Mouse (Mus musculus) limb, embryonic 15.5 days (tissue): ENCODE data around the gene Spag9. TPM values are rescaled to one million over a fixed set of nuclear protein-coding genes. Genes with fewer than 3 reads are reported as not detected.
"Not testable (repeated sequence)": the region's sequence is repeated elsewhere in the genome, so short reads cannot be mapped to it uniquely, and the experiment has no call there.

Experiments used
- ATAC-seq: fragments of 200-750 bp; cut with Nextera tagmentation; 2 replicates; pipeline ENCODE4 v1.8.0; 2017; ENCODE audit warnings: low read depth, moderate TSS enrichment; ENCODE audit not compliant: insufficient number of reproducible peaks, low FRiP score, low TSS enrichment
- H3K27ac ChIP-seq: fragments of 300-500 bp; sonication (generic); 2 replicates; pipeline ENCODE4 v1.5.1; 2015; ENCODE audit warnings: moderate library complexity, mild to moderate bottlenecking, inconsistent platforms
- H3K27me3 ChIP-seq: fragments of 300-500 bp; sonication (generic); 2 replicates; pipeline ENCODE4 v1.6.1; 2015; ENCODE audit warnings: inconsistent platforms
- H3K36me3 ChIP-seq: fragments of 300-500 bp; sonication (generic); 2 replicates; pipeline ENCODE4 v1.6.1; 2015; ENCODE audit warnings: inconsistent platforms
- H3K4me1 ChIP-seq: fragments of 300-500 bp; sonication (generic); 2 replicates; pipeline ENCODE4 v1.6.1; 2015; ENCODE audit warnings: inconsistent platforms
- H3K4me2 ChIP-seq: fragments of 300-500 bp; sonication (generic); 2 replicates; pipeline ENCODE4 v1.6.1; 2015; ENCODE audit warnings: mild to moderate bottlenecking, inconsistent platforms
- H3K4me3 ChIP-seq: fragments of 300-500 bp; sonication (generic); 2 replicates; pipeline ENCODE4 v1.5.1; 2015; ENCODE audit warnings: mild to moderate bottlenecking, inconsistent platforms
- H3K9ac ChIP-seq: fragments of 300-500 bp; sonication (generic); 2 replicates; pipeline ENCODE4 v1.6.1; 2015; ENCODE audit warnings: inconsistent platforms
- H3K9me3 ChIP-seq: fragments of 300-500 bp; sonication (generic); 2 replicates; pipeline ENCODE4 v1.6.1; 2016; ENCODE audit warnings: inconsistent platforms
- WGBS: fragments of 180-500 bp; shearing (Covaris S2); methylation state at CpG from one replicate; pipeline ENCODE4 v1.1.7; 2015; 5-methylcytosine and 5-hydroxymethylcytosine counted together
- polyA plus RNA-seq: library from polyadenylated mRNA; unstranded; fragments of >200 nt; fragmentation: Nextera tagmentation; extraction: Ambion mirVana; gene quantifications from 2 replicates; pipeline ENCODE4 v1.2.1, GENCODE M21; 2015

Spag9 gene
- polyA plus RNA-seq, 1 experiment from 2014 or later, result 44.0 TPM

DNA sequence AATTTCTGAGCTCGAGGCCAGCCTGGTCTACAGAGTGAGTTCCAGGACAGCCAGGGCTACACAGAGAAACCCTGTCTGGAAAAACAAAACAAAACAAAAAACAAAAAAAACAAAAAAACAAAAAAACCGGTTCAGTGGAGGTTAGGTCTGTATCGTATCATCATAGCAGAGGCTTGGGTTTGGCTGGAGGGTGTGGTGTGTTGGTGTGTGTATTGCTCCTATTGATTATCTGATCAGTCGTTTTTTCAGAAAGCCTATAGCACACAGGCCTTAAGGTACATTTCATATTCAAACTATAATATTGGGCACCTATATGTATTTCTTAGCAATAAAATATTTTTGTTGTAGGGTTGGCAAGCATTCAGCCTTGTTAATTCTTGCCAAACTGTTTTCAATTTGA, 36.2 kb downstream of the Spag9 start:
- H3K27me3 ChIP-seq, result no peaks in the 10 kb centered on the region
- no peak overlapping the region for H3K27ac ChIP-seq
- H3K36me3 ChIP-seq, result no peaks in the 10 kb centered on the region
- ATAC-seq, result no peak
- no peak overlapping the region for H3K9ac ChIP-seq
- 88% methylated on average over 4 of the region's 4 CpGs for WGBS
- no peaks in the 10 kb centered on the region for H3K4me1 ChIP-seq
- no peak overlapping the region for H3K4me3 ChIP-seq
- no peaks in the 10 kb centered on the region for H3K9me3 ChIP-seq
- no peak overlapping the region for H3K4me2 ChIP-seq

DNA sequence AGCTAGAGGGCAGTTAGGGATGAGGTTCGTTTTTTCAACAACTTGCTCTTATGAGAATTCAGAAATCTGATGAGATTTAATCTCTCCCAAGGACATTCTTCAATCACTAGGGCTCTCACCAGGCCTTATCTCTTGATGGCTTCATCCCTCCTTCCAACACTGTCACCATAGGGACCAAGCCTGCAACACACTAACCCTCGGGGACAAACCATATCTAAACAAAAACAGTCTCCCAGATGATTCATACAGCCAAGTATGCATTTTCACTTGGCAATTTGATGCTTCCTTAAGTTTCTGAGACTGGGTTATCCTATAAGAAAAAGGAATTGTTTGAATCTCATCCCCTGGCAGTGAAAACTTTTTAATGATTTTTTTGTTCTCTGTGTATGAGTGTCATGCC, 37.1 kb downstream of the Spag9 start:
- 73% methylated on average over 2 of the region's 2 CpGs for WGBS
- H3K27ac ChIP-seq, result no peak overlapping the region
- H3K4me1 ChIP-seq, result no peaks in the 10 kb centered on the region
- H3K27me3 ChIP-seq, result no peaks in the 10 kb centered on the region
- no peak overlapping the region for H3K9ac ChIP-seq
- 0 out of 2 replicates have a peak, but pooled peaks cover 5% of the 10 kb centered on the region for H3K36me3 ChIP-seq
- no peaks in the 10 kb centered on the region for H3K9me3 ChIP-seq
- no peak overlapping the region for H3K4me3 ChIP-seq
- ATAC-seq, result no peak
- no peak overlapping the region for H3K4me2 ChIP-seq

DNA sequence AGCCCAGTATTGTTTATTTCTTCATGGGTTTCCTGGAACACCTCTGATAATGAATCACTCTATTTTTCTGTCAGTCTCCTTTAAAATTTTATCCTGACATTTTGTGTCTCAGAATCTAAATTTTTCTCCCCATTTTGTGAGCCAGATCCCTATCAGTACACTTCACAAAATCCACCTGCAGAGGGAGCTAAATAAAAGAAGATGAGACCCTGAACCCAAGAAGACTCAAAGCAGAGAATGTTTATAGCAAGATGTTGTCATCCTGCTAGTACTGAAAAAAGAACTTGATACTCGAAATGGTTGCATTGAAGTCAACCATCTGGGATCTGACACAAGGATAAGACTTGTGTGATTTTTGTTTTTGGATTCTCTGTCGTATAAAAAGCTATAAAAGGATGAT, 40.1 kb downstream of the Spag9 start:
- no peaks in the 10 kb centered on the region for H3K27me3 ChIP-seq
- no peak overlapping the region for H3K4me2 ChIP-seq
- H3K9ac ChIP-seq, result no peak overlapping the region
- H3K36me3 ChIP-seq, result 0 out of 2 replicates have a peak, but pooled peaks cover 6% of the 10 kb centered on the region
- no peaks in the 10 kb centered on the region for H3K4me1 ChIP-seq
- WGBS, result 44% methylated on average over 2 of the region's 2 CpGs
- no peaks in the 10 kb centered on the region for H3K9me3 ChIP-seq
- H3K4me3 ChIP-seq, result no peak overlapping the region
- no peak for ATAC-seq
- H3K27ac ChIP-seq, result no peak overlapping the region

DNA sequence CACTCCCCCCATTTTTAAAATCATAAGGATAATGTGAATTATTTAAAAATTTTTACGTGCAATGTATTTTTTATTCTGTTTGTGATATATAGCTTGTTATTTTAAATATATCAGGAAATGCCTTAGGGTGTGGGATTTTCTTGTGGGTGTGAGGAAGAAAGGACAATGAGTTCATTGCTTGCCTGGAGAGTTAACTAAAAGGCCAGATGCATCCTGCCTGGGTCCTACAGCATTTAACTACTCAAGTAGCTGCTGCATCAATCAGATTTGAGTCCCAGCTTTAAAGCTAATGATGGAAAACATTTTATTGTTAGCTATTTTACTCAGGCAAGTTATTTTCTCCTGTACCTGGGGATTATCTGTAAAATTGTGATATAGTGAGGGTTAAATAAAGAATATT, 45.6 kb downstream of the Spag9 start:
- no peaks in the 10 kb centered on the region for H3K9me3 ChIP-seq
- 70% methylated on average over 1 of the region's 1 CpGs for WGBS
- H3K4me1 ChIP-seq, result peaks cover 6% of the 10 kb centered on the region; the same call in 1 of the 2 replicates
- H3K27me3 ChIP-seq, result no peaks in the 10 kb centered on the region
- H3K4me2 ChIP-seq, result no peak overlapping the region
- H3K27ac ChIP-seq, result no peak overlapping the region
- no peak overlapping the region for H3K4me3 ChIP-seq
- no peak for ATAC-seq
- H3K9ac ChIP-seq, result no peak overlapping the region
- 0 out of 2 replicates have a peak, but pooled peaks cover 6% of the 10 kb centered on the region for H3K36me3 ChIP-seq

DNA sequence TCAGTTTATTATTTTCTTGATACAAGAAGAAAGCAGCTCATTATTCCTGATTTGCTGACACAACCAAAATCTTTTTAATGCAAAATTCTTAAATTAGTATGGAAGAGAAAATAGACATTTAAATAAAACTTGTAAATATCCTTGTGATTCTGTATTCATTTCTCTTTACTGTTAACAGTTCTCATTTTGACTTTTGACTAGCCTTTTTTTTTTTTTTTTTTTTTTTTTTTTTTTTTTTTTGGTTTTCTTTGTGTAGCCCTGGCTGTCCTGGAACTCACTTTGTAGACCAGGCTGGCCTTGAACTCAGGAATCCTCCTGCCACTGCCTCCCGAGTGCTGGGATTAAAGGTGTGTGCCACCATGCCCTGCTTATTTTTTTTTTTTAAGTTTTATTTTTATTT, 46.4 kb downstream of the Spag9 start:
- H3K27me3 ChIP-seq, H3K36me3 ChIP-seq: not testable (repeated sequence)
- 89% methylated on average over 1 of the region's 1 CpGs for WGBS

DNA sequence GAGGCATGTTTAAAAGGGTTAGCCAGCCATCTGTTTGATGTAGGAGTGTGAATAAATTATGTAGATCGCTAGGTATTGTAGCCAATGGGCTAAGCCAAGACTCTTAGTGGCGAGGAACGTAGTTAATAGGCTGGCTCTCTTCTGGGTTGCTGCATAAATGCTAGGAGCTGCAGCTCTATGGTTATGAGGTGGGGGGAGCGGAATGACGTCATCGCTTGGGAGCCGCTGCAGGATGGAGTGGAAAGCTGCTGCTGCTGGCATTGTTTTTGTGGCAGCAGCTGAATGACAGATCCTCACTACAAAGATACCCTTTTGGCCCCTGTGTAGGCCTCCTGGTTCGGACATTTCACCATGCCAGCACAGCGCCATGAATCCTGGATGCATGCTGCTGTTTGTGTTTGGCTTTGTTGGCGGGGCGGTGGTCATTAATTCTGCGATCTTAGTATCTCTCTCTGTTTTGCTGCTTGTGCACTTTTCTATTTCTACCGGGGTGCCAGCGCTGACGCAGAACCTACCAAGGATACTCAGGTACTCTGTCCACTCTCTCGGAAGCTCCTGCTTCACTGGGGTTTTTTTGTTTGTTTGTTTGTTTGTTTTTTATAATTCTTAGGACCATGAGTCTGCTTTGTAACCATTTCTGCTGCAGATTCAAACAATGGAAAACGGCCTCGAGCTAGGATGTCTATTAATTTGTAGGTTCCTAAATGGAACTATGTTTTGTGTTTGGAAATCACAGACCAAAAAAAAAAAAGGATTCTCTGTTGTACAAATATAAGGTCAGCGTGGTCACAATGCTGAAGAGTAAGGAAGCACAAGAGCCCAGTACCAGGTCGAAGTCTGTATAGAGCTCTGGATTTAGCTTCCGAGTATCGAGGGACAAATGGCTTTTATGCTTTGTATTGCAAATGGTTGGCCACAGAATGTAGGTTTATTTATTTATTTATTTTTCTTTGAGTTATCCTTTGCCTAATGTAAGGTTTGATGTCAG, 48.4 kb downstream of the Spag9 start:
- peak overlapping the region; percentile 57 for H3K4me2 ChIP-seq
- peaks cover 9% of the 10 kb centered on the region for H3K36me3 ChIP-seq
- no peaks in the 10 kb centered on the region for H3K9me3 ChIP-seq
- peaks cover 6% of the 10 kb centered on the region; the same call in 1 of the 2 replicates for H3K4me1 ChIP-seq
- no peaks in the 10 kb centered on the region for H3K27me3 ChIP-seq
- peak; percentile 88 for ATAC-seq
- H3K9ac ChIP-seq, result peak overlapping the region; percentile 42
- peak overlapping the region; percentile 74 for H3K27ac ChIP-seq
- H3K4me3 ChIP-seq, result peak overlapping the region; percentile 46
- 7% methylated on average over 22 of the region's 22 CpGs for WGBS

More for the DNA sequence above, 46.4 kb downstream of the Spag9 start:
- not testable (repeated sequence) for H3K9me3 ChIP-seq, H3K4me3 ChIP-seq, H3K4me1 ChIP-seq, ATAC-seq, H3K4me2 ChIP-seq, H3K27ac ChIP-seq, H3K9ac ChIP-seq

DNA sequence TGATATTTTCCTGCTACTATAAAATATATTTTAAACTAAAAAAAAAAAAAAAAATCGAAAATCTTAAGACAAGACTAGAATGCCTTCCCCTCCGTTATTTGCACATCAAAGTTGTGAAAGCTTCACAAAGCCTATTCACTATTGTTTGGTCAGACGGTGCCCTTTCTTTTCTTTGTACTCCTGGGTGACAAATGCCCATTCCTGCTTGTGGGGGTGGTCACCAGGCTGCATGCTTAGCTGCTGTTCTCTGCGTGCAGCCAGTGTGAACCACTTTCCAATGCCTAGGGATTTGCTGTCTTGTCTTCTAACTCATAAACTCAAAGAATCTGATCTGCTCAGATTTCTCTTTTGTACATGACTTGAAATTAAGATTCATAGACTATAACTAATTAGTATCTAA, 49.1 kb downstream of the Spag9 start:
- H3K4me2 ChIP-seq, result 0 out of 2 replicates have a peak overlapping the region, but pooled peaks have one; percentile 20
- peak overlapping the region; percentile 21 for H3K4me3 ChIP-seq
- H3K9me3 ChIP-seq, result no peaks in the 10 kb centered on the region
- no peak overlapping the region for H3K27ac ChIP-seq
- WGBS, result 22% methylated on average over 4 of the region's 4 CpGs
- H3K27me3 ChIP-seq, result no peaks in the 10 kb centered on the region
- peaks cover 14% of the 10 kb centered on the region for H3K36me3 ChIP-seq
- peaks cover 6% of the 10 kb centered on the region; the same call in 1 of the 2 replicates for H3K4me1 ChIP-seq
- ATAC-seq, result no peak
- H3K9ac ChIP-seq, result no peak overlapping the region

DNA sequence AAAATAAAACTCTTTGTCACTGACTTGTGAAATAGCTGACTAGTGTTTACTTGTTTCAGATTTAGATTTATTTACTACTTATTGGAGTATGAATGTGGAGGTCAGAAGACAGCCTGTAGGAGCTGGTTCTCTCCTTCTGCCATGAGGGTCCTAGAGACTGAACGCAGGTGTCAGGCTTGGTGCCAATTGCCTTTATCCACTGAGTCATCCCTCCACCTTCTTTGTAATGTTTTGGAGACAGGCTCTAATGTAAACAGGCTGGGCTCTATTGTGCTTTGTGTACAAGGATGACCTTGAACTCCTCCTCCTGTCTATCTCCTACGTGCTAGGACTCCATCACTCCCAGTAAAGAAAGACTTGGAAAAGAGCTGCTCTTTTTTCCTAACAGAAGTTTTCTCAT, 51.4 kb downstream of the Spag9 start:
- no peak overlapping the region for H3K9ac ChIP-seq
- H3K27me3 ChIP-seq, result no peaks in the 10 kb centered on the region
- 88% methylated on average over 2 of the region's 2 CpGs for WGBS
- no peak overlapping the region for H3K4me2 ChIP-seq
- peaks cover 19% of the 10 kb centered on the region for H3K36me3 ChIP-seq
- ATAC-seq, result no peak
- no peak overlapping the region for H3K4me3 ChIP-seq
- peaks cover 6% of the 10 kb centered on the region; the same call in 1 of the 2 replicates for H3K4me1 ChIP-seq
- no peaks in the 10 kb centered on the region for H3K9me3 ChIP-seq
- H3K27ac ChIP-seq, result 0 out of 2 replicates have a peak overlapping the region, but pooled peaks have one; percentile 38

DNA sequence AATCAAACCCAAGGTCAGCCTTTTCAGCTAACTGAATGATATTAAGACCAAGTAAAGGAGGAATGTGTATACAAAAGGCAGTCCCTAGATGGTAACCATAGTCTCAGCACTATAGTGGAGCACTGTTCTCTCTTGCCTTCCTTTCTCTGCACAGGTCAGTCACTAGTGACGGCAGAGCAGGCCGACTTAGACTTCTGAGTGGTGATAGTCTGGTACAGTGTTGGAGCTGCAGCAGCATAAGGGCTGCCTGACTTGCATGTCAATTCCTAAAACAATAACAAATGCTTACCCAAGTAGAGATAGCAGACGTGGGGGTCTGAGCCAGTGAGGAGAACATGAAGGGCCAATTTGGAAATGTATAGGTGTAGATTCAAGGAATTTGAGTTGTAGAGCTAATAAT, 58.3 kb downstream of the Spag9 start:
- Histone ChIP-seq H3K9ac (no peak overlapping the region), H3K27ac (no peak overlapping the region), H3K4me3 (no peak overlapping the region), H3K36me3 (peaks cover 13% of the 10 kb centered on the region), H3K27me3 (no peaks in the 10 kb centered on the region), H3K4me2 (no peak overlapping the region), H3K9me3 (no peaks in the 10 kb centered on the region), H3K4me1 (no peaks in the 10 kb centered on the region)
- WGBS, result 89% methylated on average over 3 of the region's 3 CpGs
- no peak for ATAC-seq

DNA sequence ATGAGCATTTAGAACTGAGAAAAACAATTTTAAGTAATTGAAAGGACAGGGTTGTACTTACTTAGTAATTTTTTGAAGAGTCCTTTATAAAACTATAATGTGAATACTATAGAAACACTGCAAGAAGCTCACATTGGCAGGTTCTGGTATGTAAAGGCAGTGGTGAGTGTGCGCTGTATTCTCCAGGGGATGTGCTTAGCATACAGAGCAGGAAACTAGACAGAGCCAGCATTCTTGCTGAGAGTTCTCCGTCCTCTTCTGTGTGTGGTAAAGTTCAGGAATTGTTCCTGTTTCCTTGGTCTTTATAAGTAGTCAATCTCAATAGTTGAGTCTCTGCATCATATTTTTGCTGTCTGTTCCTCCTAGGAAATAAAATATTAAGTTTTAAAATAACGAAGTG, 59.0 kb downstream of the Spag9 start:
- no peak for ATAC-seq
- no peaks in the 10 kb centered on the region for H3K4me1 ChIP-seq
- WGBS, result 84% methylated on average over 3 of the region's 3 CpGs
- no peak overlapping the region for H3K4me2 ChIP-seq
- H3K27me3 ChIP-seq, result no peaks in the 10 kb centered on the region
- H3K9me3 ChIP-seq, result no peaks in the 10 kb centered on the region
- H3K4me3 ChIP-seq, result no peak overlapping the region
- H3K9ac ChIP-seq, result no peak overlapping the region
- H3K27ac ChIP-seq, result no peak overlapping the region
- peaks cover 11% of the 10 kb centered on the region; the same call in 1 of the 2 replicates for H3K36me3 ChIP-seq

DNA sequence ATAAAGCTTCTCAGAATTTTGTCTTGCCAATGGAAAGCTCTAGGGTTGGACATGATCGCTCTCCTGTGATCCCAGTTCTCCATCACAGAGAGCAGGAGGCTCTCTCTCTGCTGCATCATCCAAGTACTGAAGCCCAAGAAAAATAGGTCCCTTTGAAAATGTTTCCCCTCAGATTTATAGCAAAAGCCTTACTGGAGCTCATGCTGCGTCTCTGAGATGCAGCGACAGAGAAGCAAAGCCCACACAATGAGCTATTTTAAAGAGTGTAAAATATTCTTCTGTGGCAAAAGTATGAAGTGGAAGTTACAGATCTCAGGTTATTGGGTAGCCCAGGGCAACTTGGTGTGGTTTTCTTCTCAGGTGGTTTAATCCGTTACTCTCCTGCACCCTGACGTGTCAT, 68.0 kb downstream of the Spag9 start:
- ATAC-seq, result no peak
- Histone ChIP-seq H3K9ac (no peak overlapping the region), H3K4me2 (no peak overlapping the region), H3K36me3 (peaks cover 24% of the 10 kb centered on the region), H3K27me3 (no peaks in the 10 kb centered on the region), H3K4me3 (no peak overlapping the region), H3K9me3 (no peaks in the 10 kb centered on the region; the same call in 1 of the 2 replicates), H3K27ac (no peak overlapping the region), H3K4me1 (no peaks in the 10 kb centered on the region)
- 89% methylated on average over 5 of the region's 5 CpGs for WGBS

DNA sequence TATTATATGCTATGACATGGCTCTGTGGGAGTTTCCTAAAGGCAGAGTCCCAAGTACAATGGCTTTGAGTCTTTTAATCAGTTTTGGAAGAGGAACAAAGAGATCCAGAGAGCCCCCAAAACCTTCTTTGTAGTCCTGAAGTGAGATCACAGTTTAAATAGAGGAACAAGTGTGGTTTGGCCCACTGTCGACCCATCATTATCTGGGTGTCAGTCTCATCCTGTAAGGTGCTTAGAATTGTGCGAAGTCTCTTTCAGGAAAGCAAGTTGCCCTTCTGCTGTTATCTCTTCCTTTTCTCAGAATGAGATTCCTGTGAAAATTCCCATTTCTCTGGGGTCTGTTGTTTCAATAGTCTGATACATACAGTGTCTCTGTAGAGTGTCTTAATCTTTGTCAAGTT, 74.6 kb downstream of the Spag9 start:
- Histone ChIP-seq H3K4me3 (no peak overlapping the region), H3K9ac (no peak overlapping the region), H3K4me1 (no peaks in the 10 kb centered on the region), H3K4me2 (no peak overlapping the region), H3K9me3 (no peaks in the 10 kb centered on the region; the same call in 1 of the 2 replicates), H3K36me3 (peaks cover 28% of the 10 kb centered on the region), H3K27ac (no peak overlapping the region), H3K27me3 (no peaks in the 10 kb centered on the region)
- no peak for ATAC-seq
- 84% methylated on average over 2 of the region's 2 CpGs for whole genome bisulfite sequencing
